Mouse (Mus musculus) midbrain, embryonic 13.5 days (tissue): ENCODE measurements at regions not wholly inside any gene's neighbourhood (a gene's known extent, or its start where the extent isn't known, plus 50 kb on each side); places are given as distances from the start of the nearest gene placed in this dataset.

ENCODE experiments used
- ATAC-seq: fragments of 200-750 bp; cut with Nextera tagmentation; 2 replicates; pipeline ENCODE4 v1.8.0; 2017; ENCODE audit warnings: mild to moderate bottlenecking, moderate TSS enrichment, moderate library complexity
- H3K27ac ChIP-seq: fragments of 300-500 bp; sonication (generic); 2 replicates; pipeline ENCODE4 v1.5.1; 2015; ENCODE audit warnings: inconsistent platforms, mild to moderate bottlenecking, moderate library complexity
- H3K27me3 ChIP-seq: fragments of 300-500 bp; sonication (generic); 2 replicates; pipeline ENCODE4 v1.6.1; 2015; ENCODE audit warnings: mild to moderate bottlenecking, inconsistent platforms
- H3K36me3 ChIP-seq: fragments of 300-500 bp; sonication (generic); 2 replicates; pipeline ENCODE4 v1.6.1; 2015; ENCODE audit warnings: mild to moderate bottlenecking, inconsistent platforms
- H3K4me1 ChIP-seq: fragments of 300-500 bp; sonication (generic); replicated peaks from 2 replicates; pipeline ENCODE4 v1.6.1; 2015; ENCODE audit warnings: inconsistent platforms
- H3K4me2 ChIP-seq: fragments of 300-500 bp; sonication (generic); replicated peaks from 2 replicates; pipeline ENCODE4 v1.6.1; 2015; ENCODE audit warnings: moderate library complexity, mild to moderate bottlenecking, inconsistent platforms
- H3K4me3 ChIP-seq: fragments of 300-500 bp; sonication (generic); replicated peaks from 2 replicates; pipeline ENCODE4 v1.5.1; 2015; ENCODE audit warnings: mild to moderate bottlenecking, inconsistent platforms
- H3K9ac ChIP-seq: fragments of 300-500 bp; sonication (generic); replicated peaks from 2 replicates; pipeline ENCODE4 v1.6.1; 2015; ENCODE audit warnings: mild to moderate bottlenecking, inconsistent platforms
- H3K9me3 ChIP-seq: fragments of 300-500 bp; sonication (generic); 2 replicates; pipeline ENCODE4 v1.6.1; 2016; ENCODE audit warnings: mild to moderate bottlenecking, inconsistent platforms
- WGBS: fragments of 180-500 bp; shearing (Covaris S2); methylation state at CpG from one replicate; pipeline ENCODE4 v1.1.7; 2015; 5-methylcytosine and 5-hydroxymethylcytosine counted together

- H3K4me2 ChIP-seq: no peak overlapping the region
- no peaks in the 10 kb centered on the region for H3K4me1 ChIP-seq
- no peaks in the 10 kb centered on the region for H3K27me3 ChIP-seq
- H3K9ac ChIP-seq: no peak overlapping the region
- ATAC-seq: no peak
- H3K36me3 ChIP-seq: no peaks in the 10 kb centered on the region
- H3K4me3 ChIP-seq: no peak overlapping the region
- H3K27ac ChIP-seq: no peak overlapping the region
- H3K9me3 ChIP-seq: no peaks in the 10 kb centered on the region
- 77% methylated on average over 6 of the region's 6 CpGs for WGBS
Measured at GRCm38 (mm10) chr9:111804931-111805330, 114.8 kb upstream of the Stac start.

- no peak overlapping the region for H3K27ac ChIP-seq
- no peak for ATAC-seq
- no peaks in the 10 kb centered on the region for H3K36me3 ChIP-seq
- 92% methylated on average over 5 of the region's 5 CpGs for WGBS
- no peaks in the 10 kb centered on the region for H3K4me1 ChIP-seq
- H3K9ac ChIP-seq: no peak overlapping the region
- H3K9me3 ChIP-seq: no peaks in the 10 kb centered on the region
- H3K4me3 ChIP-seq: no peak overlapping the region
- H3K27me3 ChIP-seq: no peaks in the 10 kb centered on the region
- no peak overlapping the region for H3K4me2 ChIP-seq
Measured at GRCm38 (mm10) chr9:111801381-111801780, 111.2 kb upstream of the Stac start.

GRCm38 (mm10) chr9:111800869-111801268 is 110.7 kb upstream of the Stac start:
- 88% methylated on average over 5 of the region's 5 CpGs for WGBS
- Histone ChIP-seq H3K4me1 (no peaks in the 10 kb centered on the region), H3K9me3 (no peaks in the 10 kb centered on the region), H3K27me3 (no peaks in the 10 kb centered on the region), H3K9ac (no peak overlapping the region), H3K4me3 (no peak overlapping the region), H3K27ac (no peak overlapping the region), H3K36me3 (no peaks in the 10 kb centered on the region), H3K4me2 (no peak overlapping the region)
- ATAC-seq: no peak

- H3K4me1 ChIP-seq: no peaks in the 10 kb centered on the region
- H3K9me3 ChIP-seq: no peaks in the 10 kb centered on the region; the same call in 1 of the 2 replicates
- H3K27me3 ChIP-seq: no peaks in the 10 kb centered on the region
- H3K9ac ChIP-seq: no peak overlapping the region
- H3K27ac ChIP-seq: no peak overlapping the region
- no peak overlapping the region for H3K4me2 ChIP-seq
- ATAC-seq: no peak
- 86% methylated on average over 3 of the region's 3 CpGs for WGBS
- no peak overlapping the region for H3K4me3 ChIP-seq
- H3K36me3 ChIP-seq: no peaks in the 10 kb centered on the region
Measured at GRCm38 (mm10) chr9:111778981-111779380, 88.8 kb upstream of the Stac start.

GRCm38 (mm10) chr9:111777433-111778135 is 87.4 kb upstream of the Stac start:
- Histone ChIP-seq H3K4me3 (no peak overlapping the region), H3K27ac (no peak overlapping the region), H3K36me3 (no peaks in the 10 kb centered on the region), H3K4me1 (no peaks in the 10 kb centered on the region), H3K9ac (no peak overlapping the region), H3K9me3 (no peaks in the 10 kb centered on the region; the same call in 1 of the 2 replicates), H3K4me2 (no peak overlapping the region), H3K27me3 (no peaks in the 10 kb centered on the region)
- WGBS: 73% methylated on average over 13 of the region's 13 CpGs
- 0 out of 2 replicates have a peak, but pooled peaks have one; percentile 55 for ATAC-seq

- Histone ChIP-seq H3K4me2 (no peak overlapping the region), H3K4me3 (no peak overlapping the region), H3K4me1 (0 out of 2 replicates have a peak, but pooled peaks cover 4% of the 10 kb centered on the region), H3K27ac (no peak overlapping the region), H3K36me3 (no peaks in the 10 kb centered on the region), H3K9ac (no peak overlapping the region), H3K9me3 (no peaks in the 10 kb centered on the region), H3K27me3 (no peaks in the 10 kb centered on the region)
- WGBS: 93% methylated on average over 4 of the region's 4 CpGs
- ATAC-seq: no peak
Measured at GRCm38 (mm10) chr9:111774229-111774628, 84.1 kb upstream of the Stac start.

GRCm38 (mm10) chr9:111762653-111763468 is 72.7 kb upstream of the Stac start:
- no peaks in the 10 kb centered on the region for H3K4me1 ChIP-seq
- no peak for ATAC-seq
- no peaks in the 10 kb centered on the region for H3K36me3 ChIP-seq
- no peak overlapping the region for H3K4me3 ChIP-seq
- H3K9ac ChIP-seq: no peak overlapping the region
- H3K4me2 ChIP-seq: no peak overlapping the region
- no peak overlapping the region for H3K27ac ChIP-seq
- WGBS: 80% methylated on average over 11 of the region's 11 CpGs
- no peaks in the 10 kb centered on the region for H3K9me3 ChIP-seq
- H3K27me3 ChIP-seq: no peaks in the 10 kb centered on the region

GRCm38 (mm10) chr9:111755235-111755634 is 65.1 kb upstream of the Stac start:
- Histone ChIP-seq H3K4me3 (no peak overlapping the region), H3K27me3 (no peaks in the 10 kb centered on the region), H3K27ac (no peak overlapping the region), H3K4me1 (no peaks in the 10 kb centered on the region), H3K9ac (no peak overlapping the region), H3K4me2 (no peak overlapping the region), H3K36me3 (no peaks in the 10 kb centered on the region), H3K9me3 (no peaks in the 10 kb centered on the region)
- 86% methylated on average over 10 of the region's 10 CpGs for WGBS
- ATAC-seq: no peak

- no peak overlapping the region for H3K9ac ChIP-seq
- no peaks in the 10 kb centered on the region for H3K36me3 ChIP-seq
- WGBS: 84% methylated on average over 6 of the region's 6 CpGs
- no peaks in the 10 kb centered on the region for H3K9me3 ChIP-seq
- no peak overlapping the region for H3K4me2 ChIP-seq
- no peaks in the 10 kb centered on the region for H3K4me1 ChIP-seq
- no peak for ATAC-seq
- no peaks in the 10 kb centered on the region for H3K27me3 ChIP-seq
- no peak overlapping the region for H3K4me3 ChIP-seq
- H3K27ac ChIP-seq: no peak overlapping the region
Measured at GRCm38 (mm10) chr9:111746151-111746550, 56.0 kb upstream of the Stac start.

- Histone ChIP-seq H3K9me3 (no peaks in the 10 kb centered on the region), H3K27me3 (no peaks in the 10 kb centered on the region), H3K9ac (no peak overlapping the region), H3K27ac (no peak overlapping the region), H3K4me2 (no peak overlapping the region), H3K4me1 (no peaks in the 10 kb centered on the region), H3K36me3 (no peaks in the 10 kb centered on the region), H3K4me3 (no peak overlapping the region)
- no peak for ATAC-seq
- 35% methylated on average over 3 of the region's 3 CpGs for WGBS
Measured at GRCm38 (mm10) chr9:111745206-111745605, 55.1 kb upstream of the Stac start.
